Mouse (Mus musculus) left cerebral cortex, adult 2 months (tissue): ENCODE data around the gene Rnf182. TPM values are rescaled to one million over a fixed set of nuclear protein-coding genes. Genes with fewer than 3 reads are reported as not detected.

Experiments used
- DNase-seq, 2 experiments: peaks; one replicate each; pipeline ENCODE4 v3.0.0; 2021 to 2022; ENCODE audit warnings: low spot score in 2 of 2, mixed read lengths in 1 of 2; ENCODE audit errors: extremely low spot score in 1 of 2
- H3K27ac ChIP-seq: fragments of 200-600 bp; 2 replicates; pipeline ENCODE4 v1.8.1; 2022
- H3K4me3 ChIP-seq: fragments of 200-600 bp; 2 replicates; pipeline ENCODE4 v1.8.1; 2022
- CTCF ChIP-seq: fragments of 200-600 bp; IDR thresholded peaks from 2 replicates; pipeline ENCODE4 v1.8.1; 2022; ENCODE audit warnings: antibody characterized with exemption, mild to moderate bottlenecking, moderate library complexity
- intact Hi-C: fragments of 180-260 bp; cut with DNase I; formaldehyde crosslinking; loops from one replicate; pipeline ENCODE4 v1.15.1; 2025
- long read RNA-seq, 2 experiments: library from polyadenylated mRNA; stranded (forward); transcript quantifications; one replicate each; pipeline ENCODE4 v2.0.0; 2021; ENCODE audit warnings: borderline mapping rate in 2 of 2
- total RNA-seq, 2 experiments: library from RNA; stranded (reverse); gene quantifications; 2 replicates each; pipeline ENCODE4 v1.2.3; 2021

Gene Rnf182
- 1 to 10 TPM; 7.6 to 7.8 TPM for total RNA-seq
- long read RNA-seq, experiment 1, partial matches to known transcripts, result 0 of 1 reads
- long read RNA-seq, experiment 1, other reads (novel, unspliced or antisense), result 1 of 1 reads
- long read RNA-seq, experiment 2, partial matches to known transcripts, result 2 of 6 reads
- long read RNA-seq, experiment 2, other reads (novel, unspliced or antisense), result 0 of 6 reads

DNA sequence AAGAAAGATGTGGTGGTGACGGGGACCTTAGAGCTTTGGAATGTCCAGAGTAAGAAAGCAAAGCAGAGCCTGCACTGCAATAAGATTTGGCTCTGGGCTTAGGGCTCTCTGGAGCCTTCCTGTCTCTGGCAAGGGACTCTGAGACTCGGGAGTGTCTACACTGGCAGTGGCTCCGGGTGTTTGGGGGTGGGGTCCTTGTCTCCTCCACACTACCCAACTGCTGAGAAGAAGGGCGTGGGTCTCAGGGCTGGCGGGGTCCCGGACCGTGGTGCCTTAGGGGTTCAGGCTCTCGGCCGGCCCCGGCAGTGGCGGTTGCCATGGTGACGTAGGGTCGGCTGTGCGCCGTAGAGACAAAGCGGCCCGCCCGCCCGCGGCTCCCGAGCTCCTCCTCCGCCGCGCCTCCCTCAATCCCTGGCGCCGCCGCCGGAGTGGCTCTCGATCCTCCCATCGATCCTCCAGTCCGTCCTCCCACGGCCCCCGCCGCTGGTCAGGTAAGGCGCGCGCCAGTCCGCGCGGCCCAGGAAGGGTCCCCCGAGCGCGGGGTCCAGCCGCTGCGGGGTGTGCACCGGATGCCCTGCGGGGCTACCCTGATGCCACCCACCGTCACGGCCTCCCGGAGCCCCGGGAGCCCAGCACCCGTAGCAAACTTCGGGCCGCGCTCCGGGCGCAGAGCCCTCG is at the start of gene Rnf182:
TSS of gene Rnf182 (plus strand) at position 134 of the 678 bp plus-strand sequence.
- intact Hi-C loops, result loop anchor here (5.0 kb wide), 2 partner anchors 52 to 67 kb away; no protein-coding TSS in a partner anchor
- H3K27ac ChIP-seq, result peak within 1 kb of the TSS; percentile 80
- no peak for TF ChIP-seq CTCF
- H3K4me3 ChIP-seq, result peak within 1 kb of the TSS; percentile 67
- peak; percentile 75 to 80 for DNase-seq

DNA sequence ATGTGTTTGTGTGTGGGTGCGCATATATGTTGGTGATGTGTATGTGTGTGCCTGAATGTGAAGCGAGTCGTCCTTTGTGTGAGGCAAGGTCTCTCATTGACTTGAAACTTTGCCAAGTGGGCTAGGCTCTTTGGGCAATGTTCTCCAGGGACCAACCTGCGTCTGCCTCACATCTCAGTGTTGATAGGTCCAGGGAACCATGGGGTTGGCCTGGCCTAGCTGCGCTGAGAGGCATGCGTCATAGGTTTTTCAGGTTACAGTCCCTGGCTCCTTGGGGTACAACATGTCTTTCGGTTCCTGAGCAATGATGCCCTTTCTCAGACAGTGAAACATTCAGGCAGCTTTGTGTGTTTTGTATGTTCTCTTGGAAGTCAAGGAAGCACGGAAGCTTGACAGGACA is 49.3 kb upstream of the Rnf182 start:
- Histone ChIP-seq H3K27ac (peak overlapping the region; percentile 30; the same call in 1 of the 2 replicates), H3K4me3 (no peak overlapping the region)
- intact Hi-C loops, result no loop called here
- DNase-seq, result no peak
- no peak for TF ChIP-seq CTCF

DNA sequence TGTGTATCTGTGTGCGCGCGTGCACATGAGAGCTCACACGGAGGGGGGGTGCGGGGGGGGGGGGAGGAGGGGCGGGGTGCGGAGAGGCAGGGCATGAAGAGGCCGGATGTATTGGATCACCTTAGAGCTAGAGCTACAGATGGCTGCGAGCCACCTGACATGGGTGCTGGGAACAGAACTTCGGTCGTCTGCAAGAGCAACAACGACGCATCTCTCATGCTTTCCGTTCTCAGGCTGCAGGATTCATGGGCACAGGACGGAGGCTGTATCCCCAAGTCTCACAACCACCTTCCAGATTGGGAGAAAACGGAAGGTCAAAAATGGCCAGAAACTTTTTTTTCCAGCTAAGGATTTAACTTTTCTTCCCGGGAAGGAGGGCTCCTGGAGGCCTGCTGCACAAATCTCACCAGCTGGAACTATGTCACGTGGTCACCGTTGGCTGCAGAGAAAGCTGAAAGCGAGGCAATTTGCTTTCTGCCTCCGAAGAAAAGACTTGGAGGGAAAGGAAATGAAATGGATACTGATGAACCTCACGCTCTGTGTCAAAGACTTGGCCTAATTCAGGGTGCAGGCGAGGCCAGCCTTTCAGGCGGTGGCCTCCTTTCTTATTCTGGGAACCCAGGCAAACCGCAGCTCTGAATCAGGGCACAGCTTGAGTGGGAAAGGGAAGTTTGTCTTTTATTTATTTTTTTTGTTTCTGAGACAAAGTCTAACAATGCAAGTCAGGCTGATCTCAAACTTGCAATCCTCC is 48.2 kb upstream of the Rnf182 start:
- Histone ChIP-seq H3K27ac (peak overlapping the region; percentile 57), H3K4me3 (no peak overlapping the region)
- DNase-seq, result no peak
- intact Hi-C loops, result no loop called here
- no peak for TF ChIP-seq CTCF

DNA sequence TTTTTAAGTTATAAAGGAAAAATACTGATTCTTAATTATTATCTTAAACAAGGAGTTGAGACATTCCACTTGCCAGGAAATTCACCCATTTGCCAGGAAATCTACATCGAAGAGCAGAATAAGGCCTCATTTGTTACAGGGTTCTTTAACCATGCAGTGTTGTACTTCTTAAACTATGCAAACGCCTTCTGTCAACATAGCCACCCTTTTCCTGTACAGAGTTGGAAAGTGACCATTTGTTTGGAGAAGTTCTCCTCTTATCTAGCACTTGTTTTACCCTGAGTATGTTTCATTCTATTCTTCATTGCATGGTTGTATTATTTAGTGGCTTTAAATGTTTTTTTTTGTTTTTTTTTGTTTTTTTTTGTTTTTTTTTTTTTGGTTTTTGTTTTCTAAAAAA is 41.5 kb upstream of the Rnf182 start:
- H3K4me3 ChIP-seq, result no peak overlapping the region
- intact Hi-C loops, result no loop called here
- no peak overlapping the region for H3K27ac ChIP-seq
- no peak for DNase-seq
- no peak for TF ChIP-seq CTCF

DNA sequence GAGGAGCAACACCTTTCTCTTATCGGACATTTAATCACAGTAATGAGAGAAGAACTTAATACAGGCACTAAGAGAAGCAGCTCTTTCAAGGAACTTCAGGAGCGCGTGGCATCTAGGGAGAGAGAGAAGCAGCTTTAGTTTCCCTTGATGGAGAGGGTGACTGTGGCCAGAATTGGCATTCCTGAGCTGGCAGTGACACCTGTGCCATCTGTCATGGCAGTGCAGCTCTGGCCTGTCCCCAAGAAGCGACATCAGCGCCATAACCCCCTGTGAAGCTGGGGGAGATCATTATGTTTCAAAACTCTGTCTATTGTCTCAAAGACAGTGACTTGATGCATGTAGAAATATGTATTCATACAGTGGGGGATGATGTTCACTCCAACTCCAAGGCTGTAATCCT is 40.1 kb upstream of the Rnf182 start:
- Histone ChIP-seq H3K27ac (no peak overlapping the region), H3K4me3 (no peak overlapping the region)
- intact Hi-C loops, result loop anchor here (5.0 kb wide), 1 partner anchor 162 kb away; no protein-coding TSS in a partner anchor
- DNase-seq, result no peak
- no peak for TF ChIP-seq CTCF

DNA sequence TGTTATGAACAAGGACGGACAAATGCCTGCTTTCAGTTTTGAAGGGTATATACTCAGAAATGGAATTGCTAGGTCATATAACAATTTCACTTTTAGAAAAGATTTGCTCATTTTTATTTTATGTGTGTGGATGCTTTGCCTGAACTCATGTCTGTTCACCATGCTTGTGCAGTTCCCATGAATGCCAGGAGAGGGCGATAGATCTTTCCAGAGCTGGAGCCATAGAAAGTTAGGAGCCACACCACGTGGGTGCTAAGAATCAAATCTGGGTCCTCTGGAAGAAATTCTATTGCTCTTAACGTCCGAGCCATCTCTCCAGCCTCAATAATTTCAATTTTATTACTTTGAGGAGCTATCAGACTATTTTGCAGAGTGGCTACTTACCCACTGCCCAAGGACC is 38.3 kb upstream of the Rnf182 start:
- DNase-seq, result no peak
- intact Hi-C loops, result loop anchor here (5.0 kb wide), 1 partner anchor 160 kb away; no protein-coding TSS in a partner anchor
- TF ChIP-seq CTCF, result peak; percentile 50
- Histone ChIP-seq H3K4me3 (no peak overlapping the region), H3K27ac (no peak overlapping the region)

DNA sequence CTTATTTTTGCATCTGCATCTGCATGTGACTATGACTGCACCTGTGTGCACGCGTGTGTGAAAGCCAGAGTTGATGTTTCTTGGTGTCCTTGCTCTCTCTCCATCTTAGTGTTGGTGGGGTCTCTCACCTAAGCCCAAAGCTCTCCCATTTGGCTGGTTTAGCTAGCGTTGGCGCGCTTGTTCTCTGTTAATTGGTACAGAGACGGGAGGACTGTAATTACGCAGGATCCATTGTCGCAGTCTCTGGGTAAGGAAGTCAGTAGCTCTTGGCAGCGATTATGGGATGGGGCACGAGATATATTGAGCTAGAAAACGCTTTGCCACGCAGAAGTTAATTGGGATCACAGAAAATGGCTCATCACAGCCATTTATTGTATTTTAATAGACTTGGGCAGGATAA is 37.7 kb upstream of the Rnf182 start:
- no peak for DNase-seq
- Histone ChIP-seq H3K4me3 (no peak overlapping the region), H3K27ac (no peak overlapping the region)
- intact Hi-C loops, result loop anchor here (5.0 kb wide), 1 partner anchor 160 kb away; no protein-coding TSS in a partner anchor
- TF ChIP-seq CTCF, result no peak

DNA sequence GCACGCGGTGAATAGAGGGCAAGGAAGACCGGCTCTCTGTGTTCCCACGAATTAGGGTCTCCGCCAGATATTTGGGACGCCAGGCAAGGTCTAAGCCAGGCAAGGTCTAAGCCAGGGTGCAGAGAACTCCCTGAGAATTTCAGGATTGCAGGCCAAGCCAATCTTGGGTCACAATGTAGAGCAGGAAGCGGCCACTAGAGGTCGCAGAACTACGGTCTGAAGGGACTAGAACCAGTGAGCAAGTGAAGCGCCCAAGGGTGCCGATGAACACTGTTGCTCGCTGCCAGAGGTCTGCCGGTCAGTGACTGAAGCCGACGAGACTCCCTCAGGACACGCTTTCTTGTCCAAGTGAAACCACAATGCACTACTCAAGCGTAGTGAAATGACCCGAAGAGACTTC is 35.8 kb upstream of the Rnf182 start:
- intact Hi-C loops, result loop anchor here (5.0 kb wide), 1 partner anchor 158 kb away; no protein-coding TSS in a partner anchor
- peak; percentile 75 for TF ChIP-seq CTCF
- no peak overlapping the region for H3K4me3 ChIP-seq
- peak in 1 of 2 experiments; percentile 51 for DNase-seq
- no peak overlapping the region for H3K27ac ChIP-seq

DNA sequence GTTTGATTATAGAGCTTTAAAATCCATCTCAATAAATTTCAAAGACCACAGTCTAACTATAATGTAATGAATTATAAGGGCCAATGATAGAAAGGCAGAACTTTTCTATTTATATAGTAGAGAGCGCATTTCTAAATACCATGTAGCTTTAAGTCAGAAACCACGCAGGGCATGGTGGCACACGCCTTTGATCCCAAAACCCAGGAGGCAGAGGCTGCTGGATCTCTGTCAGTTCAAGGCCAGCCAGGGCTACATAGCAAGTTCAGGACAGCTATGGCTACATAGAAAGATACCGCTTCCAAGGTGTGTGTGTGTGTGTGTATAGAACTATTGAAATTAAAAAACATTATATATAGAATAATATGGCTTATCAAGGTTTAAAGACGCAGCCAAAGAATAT is 34.8 kb upstream of the Rnf182 start:
- TF ChIP-seq CTCF, result no peak

DNA sequence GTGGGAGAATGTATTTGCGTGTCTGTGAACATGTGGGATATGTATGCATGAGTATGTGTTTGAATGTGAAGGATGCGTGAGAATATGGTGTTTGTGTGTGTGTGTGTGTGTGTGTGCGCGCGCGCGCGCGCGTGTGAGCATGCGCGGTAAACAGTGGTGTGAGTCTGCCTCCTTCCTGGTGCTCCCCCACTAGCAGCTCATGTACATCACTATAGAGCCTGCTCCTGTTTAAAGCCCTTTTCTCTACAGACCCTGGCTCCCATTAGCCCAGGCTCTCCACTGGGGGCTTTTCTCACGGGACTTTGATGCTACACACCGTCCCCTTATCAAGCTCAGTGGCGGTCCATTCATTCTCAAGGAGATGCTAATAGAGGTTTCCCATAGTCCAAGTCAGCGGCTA is 32.5 kb upstream of the Rnf182 start:
- Histone ChIP-seq H3K27ac (no peak overlapping the region), H3K4me3 (no peak overlapping the region)
- intact Hi-C loops, result no loop called here
- no peak for DNase-seq
- no peak for TF ChIP-seq CTCF

More for the DNA sequence above, 34.8 kb upstream of the Rnf182 start:
- intact Hi-C loops, result no loop called here
- Histone ChIP-seq H3K4me3 (no peak overlapping the region), H3K27ac (no peak overlapping the region)
- no peak for DNase-seq

DNA sequence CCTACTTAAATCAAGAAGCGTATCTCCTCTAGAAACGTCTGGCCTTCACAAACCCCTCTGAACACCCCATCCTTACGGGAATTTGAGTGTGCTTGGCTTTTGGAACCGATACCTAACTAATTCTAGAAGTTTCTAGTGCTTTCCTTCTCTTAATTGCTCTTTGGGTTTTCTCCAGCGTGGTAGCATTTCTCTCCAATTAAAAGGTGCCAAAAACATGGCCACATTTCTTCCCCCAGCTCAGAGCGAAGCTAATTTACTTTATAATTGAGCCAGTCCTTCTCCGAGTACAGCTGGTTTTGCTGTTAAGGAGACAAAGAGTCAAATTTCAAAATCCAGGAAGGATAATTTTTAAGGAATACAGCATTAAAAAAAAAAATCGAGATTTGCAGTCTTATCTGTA is 32.0 kb upstream of the Rnf182 start:
- no peak for TF ChIP-seq CTCF
- intact Hi-C loops, result no loop called here
- Histone ChIP-seq H3K4me3 (no peak overlapping the region), H3K27ac (no peak overlapping the region)
- no peak for DNase-seq

DNA sequence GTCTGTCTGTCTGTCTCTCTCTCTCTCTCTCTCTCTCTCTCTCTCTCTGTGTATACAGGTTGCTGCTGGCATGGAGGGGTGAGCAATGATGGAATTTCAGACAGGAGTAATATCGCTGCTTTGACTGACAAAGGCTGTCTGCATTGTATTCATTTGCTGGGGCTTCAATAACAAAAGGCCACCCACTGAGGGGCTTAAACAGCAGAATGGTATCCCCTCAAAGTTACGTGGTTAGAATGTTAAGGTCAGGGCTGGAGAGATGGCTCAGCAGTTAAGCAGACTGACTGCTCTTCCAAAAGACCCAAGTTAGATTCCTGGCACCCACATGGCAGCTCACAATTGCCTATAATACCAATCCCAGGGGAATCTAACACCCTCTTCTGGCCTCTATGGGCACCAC is 30.2 kb upstream of the Rnf182 start:
- DNase-seq, result no peak
- TF ChIP-seq CTCF, result no peak
- no peak overlapping the region for H3K4me3 ChIP-seq
- no peak overlapping the region for H3K27ac ChIP-seq
- intact Hi-C loops, result no loop called here
